In genomic region chr14:22936701-22937100, GRCm38 (mm10) we compare ENCODE assay signal across 14 mouse cellular contexts.
"Had no signal": no experiment of that assay in that cellular context is flagged by ENCODE, and none has a peak within 500 bp of the region (broad histone marks: within the 10 kb centered on the region; RNA-seq: fewer than 3 reads in every experiment).

No protein-coding gene starts in this region.

- H3K4me1 ChIP-seq: liver, embryonic 15.5 days; midbrain, embryonic 15.5 days had no signal

- H3K9ac ChIP-seq: liver, embryonic 15.5 days; lung, embryonic 14.5 days; midbrain, embryonic 15.5 days had no signal

- DNase-seq: kidney, adult 8-10 months; kidney, postnatal 25 days; layer of hippocampus, adult 9-11 months; layer of hippocampus, postnatal 36 days; lung, embryonic 14.5 days; lung, postnatal 14 days; right cerebral cortex, adult 18-20 months; right cerebral cortex, postnatal 25 days; thymus, postnatal 4 days had no signal

- H3K27ac ChIP-seq: liver, embryonic 15.5 days; midbrain, embryonic 10.5 days; midbrain, embryonic 15.5 days had no signal

- H3K4me2 ChIP-seq: liver, embryonic 11.5 days; liver, embryonic 15.5 days; lung, embryonic 14.5 days; midbrain, embryonic 15.5 days had no signal

- H3K27me3 ChIP-seq: liver, embryonic 15.5 days; midbrain, embryonic 15.5 days had no signal

- ATAC-seq: intestine, postnatal 0 days; midbrain, embryonic 15.5 days had no signal

- H3K9me3 ChIP-seq: liver, embryonic 15.5 days; midbrain, embryonic 10.5 days; midbrain, embryonic 15.5 days had no signal

- H3K36me3 ChIP-seq: liver, embryonic 15.5 days; midbrain, embryonic 10.5 days; midbrain, embryonic 15.5 days had no signal

- H3K4me3 ChIP-seq: liver, embryonic 15.5 days; midbrain, embryonic 10.5 days; midbrain, embryonic 15.5 days had no signal
